Mouse (Mus musculus) macrophage (primary cell): ENCODE measurements around the gene Vmn1r5. TPM values are rescaled to one million over a fixed set of nuclear protein-coding genes. Genes with fewer than 3 reads are reported as not detected.

Source experiments
- polyA plus RNA-seq: library from polyadenylated mRNA; stranded (reverse); fragments of 250-400 nt; gene quantifications from 3 replicates; pipeline ENCODE4 v1.2.4, GENCODE M21; 2018; ENCODE audit warnings: inconsistent platforms

Gene Vmn1r5
- polyA plus RNA-seq, 1 experiment from 2014 or later: not detected

Other genes with a start within 250 kb of the Vmn1r5 start
- gene Kbtbd2, start 172.5 kb upstream of the Vmn1r5 start, polyA plus RNA-seq: 21.0 to 33.2 TPM (median 27.7 TPM) in 3 replicates
- gene Fkbp9, start 138.2 kb upstream of the Vmn1r5 start, polyA plus RNA-seq: 8.7 to 10.5 TPM (median 9.6 TPM) in 3 replicates
- 31.1 to 84.1 TPM (median 31.6 TPM) in 3 replicates for gene Nt5c3, start 46.3 kb upstream of the Vmn1r5 start, polyA plus RNA-seq
- 0.09 to 0.11 TPM in 2 of 3 replicates, not detected in the other for gene Vmn1r4, start 46.3 kb upstream of the Vmn1r5 start, polyA plus RNA-seq
- gene Vmn1r6, start 27.0 kb downstream of the Vmn1r5 start, polyA plus RNA-seq: not detected in 3 replicates
- gene Vmn1r7, start 55.1 kb downstream of the Vmn1r5 start, polyA plus RNA-seq: not detected in 3 replicates
- not detected in 3 replicates for gene Vmn1r8, start 62.0 kb downstream of the Vmn1r5 start, polyA plus RNA-seq
- gene Vmn1r9, start 96.5 kb downstream of the Vmn1r5 start, polyA plus RNA-seq: not detected in 3 replicates
- gene Vmn1r10, start 139.2 kb downstream of the Vmn1r5 start, polyA plus RNA-seq: not detected in 3 replicates
- not detected in 3 replicates for gene Vmn1r11, start 163.2 kb downstream of the Vmn1r5 start, polyA plus RNA-seq
- gene Vmn1r12, start 186.6 kb downstream of the Vmn1r5 start, polyA plus RNA-seq: not detected in 3 replicates
- gene Vmn1r13, start 233.0 kb downstream of the Vmn1r5 start, polyA plus RNA-seq: not detected in 3 replicates